Mouse (Mus musculus) liver, postnatal 0 days (tissue): Measurements from ENCODE around the gene Gm12830.

Source experiments
- CTCF ChIP-seq: sonication (generic); IDR thresholded peaks from 2 replicates; pipeline ENCODE4 v1.5.1; 2016; ENCODE audit warnings: antibody characterized with exemption, low read depth
- EP300 ChIP-seq: IDR thresholded peaks from 2 replicates; pipeline ENCODE4 v1.6.1; 2016; ENCODE audit warnings: antibody characterized with exemption, low read depth, mild to moderate bottlenecking

DNA sequence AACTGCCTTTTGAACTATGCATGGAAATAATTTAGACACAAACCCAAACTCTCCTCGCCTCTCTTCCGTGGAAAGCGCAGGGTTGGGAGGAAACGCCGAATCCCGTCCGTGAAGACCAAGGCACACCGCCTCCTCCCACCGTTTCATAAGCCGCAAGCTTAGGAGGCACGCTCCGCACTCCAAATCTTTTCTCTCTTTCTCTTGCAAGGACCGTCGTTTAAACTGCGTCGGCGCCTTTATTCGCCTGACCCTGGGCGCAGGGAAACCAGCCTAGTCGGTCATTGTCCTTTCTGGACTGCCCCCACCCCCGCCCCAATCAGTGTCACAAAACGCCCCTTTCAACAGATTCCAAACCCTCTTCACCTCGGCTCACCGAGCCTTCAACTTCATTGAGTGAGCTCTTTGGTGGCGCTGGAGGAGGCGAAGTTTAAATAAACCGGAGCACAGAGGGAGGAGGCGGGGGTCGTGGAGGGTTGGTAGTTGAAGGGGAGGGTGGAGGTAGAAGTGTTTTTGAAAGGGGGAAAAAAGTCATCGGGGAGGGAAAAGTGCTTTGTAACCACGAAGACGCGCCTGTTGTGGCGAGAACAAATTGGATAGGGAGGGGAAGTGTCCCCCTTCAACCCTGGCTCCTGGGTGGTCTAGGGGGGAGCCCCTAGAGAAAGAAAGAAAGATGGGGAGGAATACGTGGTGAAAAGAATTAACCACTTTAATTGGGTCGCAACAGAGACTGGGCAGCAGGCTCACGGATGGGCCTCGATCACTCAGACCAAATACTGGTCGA is 81.3 kb downstream of the Gm12830 start:
- TF ChIP-seq CTCF (no peak), EP300 (no peak)
